Comparison of ENCODE assay signal across 21 mouse cellular contexts in the genomic region with DNA sequence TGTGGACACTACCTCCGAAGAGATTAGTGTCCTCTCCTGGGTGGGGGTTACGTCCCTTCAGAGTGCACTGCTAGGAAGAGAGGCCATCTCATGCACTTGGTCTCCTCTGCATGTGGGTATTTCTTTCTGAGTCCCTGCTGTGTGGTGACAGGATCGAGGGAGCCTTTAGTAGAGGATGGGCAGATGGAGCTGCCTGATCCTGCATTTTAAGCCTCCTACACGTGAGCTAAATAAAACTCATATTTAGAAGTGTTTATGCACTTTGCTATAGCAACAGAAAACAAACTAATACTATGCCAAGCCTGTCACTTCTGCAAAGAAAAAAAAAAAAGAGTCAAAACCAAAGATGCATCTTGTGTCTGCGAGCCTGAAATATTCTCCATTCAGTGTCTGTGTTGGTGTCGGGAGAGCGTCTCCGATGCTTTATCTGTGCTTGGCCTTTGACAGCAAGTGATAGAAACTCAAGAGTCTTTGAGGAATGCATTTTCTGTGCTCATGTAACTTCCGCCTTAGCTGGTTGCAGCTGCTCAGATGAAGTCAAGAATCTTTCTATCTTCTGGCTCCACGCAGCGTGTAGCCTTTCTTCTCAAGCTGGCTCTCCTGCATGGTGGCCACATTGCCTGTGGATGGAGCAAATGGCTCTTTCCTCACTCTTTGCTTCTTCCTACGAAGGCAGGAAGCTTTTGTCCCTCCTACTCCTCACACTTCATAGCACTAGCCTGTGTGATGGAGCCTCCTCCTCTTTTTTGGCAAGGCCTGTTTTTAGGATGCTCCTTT.
DNase-seq lines count a peak whose midpoint lies in the region; ATAC-seq lines count a peak whose summit lies in the region.
"Had no signal": no experiment of that assay in that cellular context is flagged by ENCODE, and none has a peak within 500 bp of the region (broad histone marks: within the 10 kb centered on the region; RNA-seq: fewer than 3 reads in every experiment).

No protein-coding gene starts in this region.

- no peaks in the 10 kb centered on the region for H3K9me3 ChIP-seq in hindbrain, embryonic 13.5 days
- H3K9me3 ChIP-seq: embryonic facial prominence, embryonic 15.5 days; forebrain, embryonic 12.5 days; hindbrain, embryonic 12.5 days; intestine, embryonic 15.5 days; limb, embryonic 13.5 days; liver, embryonic 15.5 days; neural tube, embryonic 13.5 days; stomach, embryonic 15.5 days had no signal

- no peak overlapping the region for H3K27ac ChIP-seq in hindbrain, embryonic 13.5 days
- H3K27ac ChIP-seq: embryonic facial prominence, embryonic 15.5 days; forebrain, embryonic 12.5 days; hindbrain, embryonic 12.5 days; intestine, embryonic 15.5 days; limb, embryonic 13.5 days; liver, embryonic 15.5 days; neural tube, embryonic 13.5 days; stomach, embryonic 15.5 days had no signal

- H3K27me3 ChIP-seq in hindbrain, embryonic 13.5 days = peaks cover 7% of the 10 kb centered on the region; the same call in 1 of the 2 replicates
- H3K27me3 ChIP-seq: embryonic facial prominence, embryonic 15.5 days; forebrain, embryonic 12.5 days; hindbrain, embryonic 12.5 days; intestine, embryonic 15.5 days; liver, embryonic 15.5 days; stomach, embryonic 15.5 days had no signal

- peaks cover 21% of the 10 kb centered on the region for H3K4me1 ChIP-seq in hindbrain, embryonic 13.5 days (replicated peaks)
- H3K4me1 ChIP-seq: embryonic facial prominence, embryonic 15.5 days; intestine, embryonic 15.5 days; liver, embryonic 15.5 days had no signal

- no peak overlapping the region for H3K9ac ChIP-seq in hindbrain, embryonic 13.5 days
- H3K9ac ChIP-seq: embryonic facial prominence, embryonic 15.5 days; forebrain, embryonic 12.5 days; hindbrain, embryonic 12.5 days; intestine, embryonic 15.5 days; limb, embryonic 13.5 days; liver, embryonic 15.5 days; neural tube, embryonic 13.5 days; stomach, embryonic 15.5 days had no signal

- no peaks in the 10 kb centered on the region for H3K36me3 ChIP-seq in hindbrain, embryonic 13.5 days
- H3K36me3 ChIP-seq: embryonic facial prominence, embryonic 15.5 days; forebrain, embryonic 12.5 days; hindbrain, embryonic 12.5 days; intestine, embryonic 15.5 days; limb, embryonic 13.5 days; liver, embryonic 15.5 days; neural tube, embryonic 13.5 days; stomach, embryonic 15.5 days had no signal

- ATAC-seq in hindbrain, embryonic 13.5 days (ENCODE audit: low FRiP score) = no peak
- ATAC-seq: activated CD4-positive, CD25-positive, alpha-beta regulatory T cell, adult 4 months; Patski had no signal

- peak; percentile 57 for DNase-seq in layer of hippocampus, adult 11-12 months (ENCODE audit: low spot score)
- no peak for DNase-seq in layer of hippocampus, postnatal 10 days (ENCODE audit: low spot score in 2 of 2)
- peak; percentile 49 to 55 for DNase-seq in right cerebral cortex, adult 2 months (ENCODE audit: low spot score in 2 of 2)
- DNase-seq in right cerebral cortex, postnatal 4 days = no peak
- peak; percentile 12 to 34 for DNase-seq in layer of hippocampus, postnatal 36 days
- DNase-seq in adrenal gland, adult 8-10 months = no peak
- DNase-seq: adrenal gland, postnatal 25 days; cerebellum, postnatal 10 days; embryo, embryonic 11 days; gastrocnemius, postnatal 14 days had no signal

- H3K4me2 ChIP-seq in hindbrain, embryonic 13.5 days = no peak overlapping the region
- H3K4me2 ChIP-seq: embryonic facial prominence, embryonic 15.5 days; forebrain, embryonic 12.5 days; hindbrain, embryonic 12.5 days; intestine, embryonic 15.5 days; limb, embryonic 13.5 days; liver, embryonic 15.5 days; neural tube, embryonic 13.5 days; stomach, embryonic 15.5 days had no signal

- H3K4me3 ChIP-seq in hindbrain, embryonic 13.5 days = no peak overlapping the region
- H3K4me3 ChIP-seq: embryonic facial prominence, embryonic 15.5 days; forebrain, embryonic 12.5 days; hindbrain, embryonic 12.5 days; intestine, embryonic 15.5 days; limb, embryonic 13.5 days; liver, embryonic 15.5 days; neural tube, embryonic 13.5 days; stomach, embryonic 15.5 days had no signal

- whole genome bisulfite sequencing in hindbrain, embryonic 13.5 days = 83% methylated on average over 12 of the region's 12 CpGs

Comparison
In these comparisons a context has a peak if more than half of its experiments do, and no peak if none do; other contexts are left out.
1. DNase-seq: peak in layer of hippocampus, adult 11-12 months (single experiment), right cerebral cortex, adult 2 months (2 of 2) and layer of hippocampus, postnatal 36 days (2 of 2); none in layer of hippocampus, postnatal 10 days (0 of 2), right cerebral cortex, postnatal 4 days (single experiment) and adrenal gland, adult 8-10 months (single experiment).